Mouse (Mus musculus): Measurements from ENCODE around the gene Prl. TPM values are rescaled to one million over a fixed set of nuclear protein-coding genes. Genes with fewer than 3 reads are reported as not detected.
A peak's percentile ranks its signal among the peaks of the same experiment; 100 is the strongest.
"Not testable (repeated sequence)": the region's sequence is repeated elsewhere in the genome, so short reads cannot be mapped to it uniquely, and the experiment has no call there.

Prl gene
- not detected in 2 replicates for polyA plus RNA-seq (2016; fragmentation: Nextera tagmentation; extraction: Ambion mirVana)

GRCm38 (mm10) chr13:27057270-27057669 lies at the start of gene Prl:
Gene Prl, plus strand, starts transcription at chr13:27057570.
- 92% methylated on average over 1 of the region's 1 CpGs for WGBS
- Histone ChIP-seq H3K27me3 (no peaks in the 10 kb centered on the region), H3K4me3 (no peak within 1 kb of the TSS), H3K36me3 (no peaks in the 10 kb centered on the region), H3K9me3 (no peaks in the 10 kb centered on the region), H3K9ac (no peak within 1 kb of the TSS), H3K4me2 (replicated peaks) (no peak within 1 kb of the TSS), H3K27ac (no peak within 1 kb of the TSS), H3K4me1 (no peaks in the 10 kb centered on the region)
- ATAC-seq (ENCODE audit: insufficient number of reproducible peaks, insufficient read depth, low FRiP score, low TSS enrichment), result no peak

DNA sequence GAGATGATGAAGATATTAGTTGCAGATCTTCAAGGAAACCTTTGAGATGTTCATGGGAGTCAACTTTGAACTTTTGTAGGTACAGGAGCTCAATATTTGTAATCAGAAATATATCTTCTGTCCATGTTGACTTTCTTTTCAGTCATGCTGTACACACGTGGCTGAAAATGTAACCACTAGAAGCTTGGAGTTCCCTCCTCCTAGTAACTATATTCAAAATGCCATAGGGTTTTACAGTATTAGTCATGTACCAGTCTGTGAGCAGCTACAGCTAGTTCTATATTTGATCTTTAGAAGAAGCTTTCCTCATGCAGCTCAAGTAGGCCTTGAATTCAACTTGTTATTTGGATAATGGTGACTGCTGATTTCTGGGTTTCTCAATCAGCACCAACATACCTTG lies 30.8 kb upstream of the Prl start:
- H3K27ac ChIP-seq, result no peak overlapping the region
- WGBS, result 82% methylated on average over 1 of the region's 1 CpGs

GRCm38 (mm10) chr13:27027376-27027775 lies 30.0 kb upstream of the Prl start:
- Histone ChIP-seq H3K36me3 (no peaks in the 10 kb centered on the region), H3K9ac (no peak overlapping the region), H3K4me3 (no peak overlapping the region), H3K4me1 (peaks cover 8% of the 10 kb centered on the region), H3K27ac (no peak overlapping the region), H3K9me3 (no peaks in the 10 kb centered on the region), H3K27me3 (no peaks in the 10 kb centered on the region), H3K4me2 (replicated peaks) (no peak overlapping the region)
- no peak for ATAC-seq (ENCODE audit: insufficient number of reproducible peaks, insufficient read depth, low FRiP score, low TSS enrichment)
- WGBS, result 97% methylated on average over 1 of the region's 1 CpGs

More for the DNA sequence above, 30.8 kb upstream of the Prl start:
- peaks cover 2% of the 10 kb centered on the region for H3K4me1 ChIP-seq
- ATAC-seq (ENCODE audit: insufficient number of reproducible peaks, insufficient read depth, low FRiP score, low TSS enrichment), result no peak
- H3K27me3 ChIP-seq, result no peaks in the 10 kb centered on the region
- no peaks in the 10 kb centered on the region for H3K9me3 ChIP-seq
- H3K4me3 ChIP-seq, result no peak overlapping the region
- no peaks in the 10 kb centered on the region for H3K36me3 ChIP-seq
- no peak overlapping the region for H3K4me2 ChIP-seq (replicated peaks)
- H3K9ac ChIP-seq, result no peak overlapping the region

GRCm38 (mm10) chr13:27028501-27029240 lies 28.7 kb upstream of the Prl start:
- ATAC-seq (ENCODE audit: insufficient number of reproducible peaks, insufficient read depth, low FRiP score, low TSS enrichment), result no peak
- Histone ChIP-seq H3K4me2 (replicated peaks) (no peak overlapping the region), H3K4me1 (peaks cover 9% of the 10 kb centered on the region), H3K27ac (no peak overlapping the region), H3K4me3 (no peak overlapping the region), H3K27me3 (no peaks in the 10 kb centered on the region), H3K9me3 (no peaks in the 10 kb centered on the region), H3K36me3 (no peaks in the 10 kb centered on the region), H3K9ac (no peak overlapping the region)
- WGBS, result 83% methylated on average over 2 of the region's 2 CpGs

DNA sequence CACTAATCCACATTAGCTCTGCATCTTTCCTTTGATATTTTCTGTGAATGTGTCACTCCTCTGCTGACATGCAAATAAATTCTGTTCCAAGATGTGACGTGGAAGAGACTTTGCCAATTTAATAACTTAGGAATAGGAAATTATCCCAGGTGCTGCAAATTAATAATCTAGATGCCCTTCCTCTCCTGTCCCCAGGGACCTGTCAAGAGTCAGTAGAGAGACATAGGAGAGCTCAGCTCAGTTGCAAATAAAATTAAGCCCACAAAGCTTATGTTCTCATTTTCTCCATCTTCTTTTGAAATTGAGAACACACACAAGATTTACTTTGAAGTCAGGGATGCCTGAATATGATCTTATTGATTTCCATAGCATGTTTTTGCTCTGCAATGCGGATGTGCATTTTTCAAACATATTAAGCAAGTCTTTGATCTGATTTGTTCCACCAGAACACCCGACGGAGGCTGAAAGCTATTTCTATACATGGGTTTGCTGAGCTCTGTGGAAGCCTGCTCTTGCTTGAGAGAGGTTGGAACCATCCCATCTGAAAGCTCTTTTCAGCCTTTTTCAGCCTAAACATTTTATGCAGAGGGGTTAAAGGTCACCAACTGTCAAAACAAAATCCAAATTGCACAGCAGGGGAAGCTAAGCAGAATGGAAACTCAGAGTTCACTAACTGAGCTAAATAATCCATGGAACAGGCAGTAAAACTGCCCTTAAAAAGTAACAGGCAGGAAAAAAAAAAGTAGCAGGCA lies 26.1 kb upstream of the Prl start:
- WGBS, result 4% methylated on average over 4 of the region's 4 CpGs
- Histone ChIP-seq H3K4me3 (no peak overlapping the region), H3K36me3 (no peaks in the 10 kb centered on the region), H3K27me3 (no peaks in the 10 kb centered on the region), H3K27ac (peak overlapping the region; percentile 14; the same call in 1 of the 2 replicates), H3K9me3 (no peaks in the 10 kb centered on the region), H3K4me1 (peaks cover 9% of the 10 kb centered on the region), H3K4me2 (replicated peaks) (no peak overlapping the region), H3K9ac (no peak overlapping the region)
- no peak for ATAC-seq (ENCODE audit: insufficient number of reproducible peaks, insufficient read depth, low FRiP score, low TSS enrichment)

GRCm38 (mm10) chr13:27031853-27032240 lies 25.5 kb upstream of the Prl start:
- no peak for ATAC-seq (ENCODE audit: insufficient number of reproducible peaks, insufficient read depth, low FRiP score, low TSS enrichment)
- no peak overlapping the region for H3K4me2 ChIP-seq (replicated peaks)
- no peaks in the 10 kb centered on the region for H3K9me3 ChIP-seq
- H3K9ac ChIP-seq, result no peak overlapping the region
- H3K27ac ChIP-seq, result peak overlapping the region; percentile 50; the same call in 1 of the 2 replicates
- 36% methylated on average over 1 of the region's 1 CpGs for WGBS
- H3K4me1 ChIP-seq, result peaks cover 9% of the 10 kb centered on the region
- no peaks in the 10 kb centered on the region for H3K36me3 ChIP-seq
- H3K27me3 ChIP-seq, result no peaks in the 10 kb centered on the region
- H3K4me3 ChIP-seq, result no peak overlapping the region

DNA sequence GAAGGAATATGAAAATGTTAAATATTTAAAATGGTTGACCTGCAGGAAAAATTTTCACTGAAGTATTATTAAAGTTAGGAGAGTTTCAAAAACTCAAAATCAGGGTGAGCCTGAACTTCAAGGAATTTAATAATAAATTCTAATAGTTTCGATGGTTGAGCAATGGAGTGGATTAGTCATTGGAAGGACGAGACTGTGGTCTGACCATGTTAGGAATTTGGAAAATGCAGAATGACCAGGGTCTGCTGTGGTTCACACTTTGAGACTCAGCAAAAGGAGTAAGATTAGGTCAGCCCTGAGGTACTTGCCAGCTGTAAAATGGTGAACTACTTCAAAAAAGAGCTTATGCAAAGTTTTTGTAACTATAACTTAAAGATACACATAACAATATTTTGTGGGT lies 24.4 kb upstream of the Prl start:
- 88% methylated on average over 2 of the region's 2 CpGs for WGBS
- no peaks in the 10 kb centered on the region for H3K36me3 ChIP-seq
- no peak overlapping the region for H3K4me3 ChIP-seq
- no peaks in the 10 kb centered on the region for H3K27me3 ChIP-seq
- H3K9ac ChIP-seq, result no peak overlapping the region
- no peaks in the 10 kb centered on the region for H3K9me3 ChIP-seq
- H3K4me2 ChIP-seq (replicated peaks), result no peak overlapping the region
- no peak for ATAC-seq (ENCODE audit: insufficient number of reproducible peaks, insufficient read depth, low FRiP score, low TSS enrichment)
- H3K27ac ChIP-seq, result no peak overlapping the region
- peaks cover 9% of the 10 kb centered on the region for H3K4me1 ChIP-seq

DNA sequence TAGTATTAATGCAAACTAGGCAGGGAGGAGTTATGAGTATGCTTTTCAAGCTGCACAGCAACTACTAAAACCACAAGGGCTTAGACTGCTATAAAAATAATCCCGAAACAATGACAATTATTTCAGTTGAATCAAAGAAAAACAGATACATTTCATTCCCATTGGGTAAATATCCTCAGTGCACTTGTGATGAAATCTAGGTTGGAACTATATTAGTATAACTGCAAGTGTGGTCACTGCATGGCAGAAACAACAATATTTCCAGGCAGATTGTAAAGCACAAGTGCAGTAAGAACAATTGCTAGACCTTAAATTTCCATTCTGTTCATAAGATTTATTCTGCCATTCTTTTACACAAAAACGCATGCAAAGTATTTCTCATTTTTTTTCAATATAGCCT lies 15.2 kb upstream of the Prl start:
- H3K27ac ChIP-seq, result no peak overlapping the region
- no peaks in the 10 kb centered on the region for H3K27me3 ChIP-seq
- 89% methylated on average over 2 of the region's 2 CpGs for WGBS
- no peaks in the 10 kb centered on the region for H3K9me3 ChIP-seq
- H3K4me1 ChIP-seq, result no peaks in the 10 kb centered on the region
- H3K36me3 ChIP-seq, result no peaks in the 10 kb centered on the region
- ATAC-seq (ENCODE audit: insufficient number of reproducible peaks, insufficient read depth, low FRiP score, low TSS enrichment), result no peak
- H3K9ac ChIP-seq, result no peak overlapping the region
- H3K4me3 ChIP-seq, result no peak overlapping the region
- no peak overlapping the region for H3K4me2 ChIP-seq (replicated peaks)

DNA sequence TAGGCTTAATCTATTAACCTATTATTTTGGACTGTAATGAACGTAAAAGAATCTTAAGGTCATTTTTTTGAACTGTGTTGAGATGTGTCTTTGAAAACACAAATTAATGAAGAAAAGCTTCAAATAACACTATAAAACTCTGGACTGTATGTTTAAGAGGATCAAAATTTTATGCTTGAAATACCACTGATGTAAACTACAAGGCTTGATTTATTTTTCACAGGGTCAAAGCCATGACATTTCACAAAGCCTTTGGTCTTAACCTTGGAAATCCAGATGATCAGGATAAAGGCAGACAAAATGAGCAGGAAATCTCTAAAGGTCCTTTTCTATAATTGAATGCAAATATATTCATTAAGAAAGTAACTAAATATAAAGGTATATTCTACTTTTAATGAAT lies 14.0 kb upstream of the Prl start:
- H3K4me3 ChIP-seq, result no peak overlapping the region
- H3K27ac ChIP-seq, result no peak overlapping the region
- H3K27me3 ChIP-seq, result no peaks in the 10 kb centered on the region
- no peak overlapping the region for H3K9ac ChIP-seq
- no peak for ATAC-seq (ENCODE audit: insufficient number of reproducible peaks, insufficient read depth, low FRiP score, low TSS enrichment)
- 79% methylated on average over 1 of the region's 1 CpGs for WGBS
- no peaks in the 10 kb centered on the region for H3K9me3 ChIP-seq
- H3K4me1 ChIP-seq, result no peaks in the 10 kb centered on the region
- H3K4me2 ChIP-seq (replicated peaks), result no peak overlapping the region
- H3K36me3 ChIP-seq, result no peaks in the 10 kb centered on the region

- 87% methylated on average over 7 of the region's 7 CpGs for WGBS
- no peaks in the 10 kb centered on the region for H3K9me3 ChIP-seq
These were observed 1.8 kb downstream of the Prl start for GRCm38 (mm10) chr13:27059177-27059576.

DNA sequence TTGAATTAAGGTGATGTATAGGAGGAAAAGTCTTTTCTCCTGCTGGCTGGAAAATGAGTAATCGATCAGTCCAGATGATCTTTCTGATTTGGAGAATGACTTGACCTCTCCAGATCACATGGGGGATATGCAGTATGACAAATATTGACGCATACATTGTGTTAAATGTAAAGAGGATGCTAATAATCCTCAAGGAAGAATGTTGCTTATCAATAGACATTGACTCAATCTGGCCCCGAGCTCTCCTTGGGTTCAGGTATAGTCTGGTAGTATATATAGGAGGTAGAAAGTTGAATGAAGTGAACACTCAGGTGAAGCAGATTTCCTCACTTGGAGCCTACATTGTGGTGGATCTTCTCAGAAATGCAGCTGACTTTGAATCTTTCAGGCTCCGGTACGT lies 36.5 kb downstream of the Prl start, which contains the start of gene Prl3d1:
Gene Prl3d1 (plus strand): TSS at position 301 of the 400 bp plus-strand sequence.
- WGBS, result 92% methylated on average over 5 of the region's 5 CpGs
- not testable (repeated sequence) for H3K4me1 ChIP-seq; ATAC-seq (ENCODE audit: insufficient number of reproducible peaks, insufficient read depth, low FRiP score, low TSS enrichment); H3K27me3 ChIP-seq; H3K4me3 ChIP-seq; H3K36me3 ChIP-seq; H3K4me2 ChIP-seq (replicated peaks); H3K27ac ChIP-seq; H3K9me3 ChIP-seq; H3K9ac ChIP-seq

More at GRCm38 (mm10) chr13:27059177-27059576, 1.8 kb downstream of the Prl start:
- no peak for ATAC-seq (ENCODE audit: insufficient number of reproducible peaks, insufficient read depth, low FRiP score, low TSS enrichment)
- no peaks in the 10 kb centered on the region for H3K27me3 ChIP-seq
- H3K4me2 ChIP-seq (replicated peaks), result no peak overlapping the region
- H3K4me1 ChIP-seq, result no peaks in the 10 kb centered on the region
- H3K36me3 ChIP-seq, result no peaks in the 10 kb centered on the region
- no peak overlapping the region for H3K4me3 ChIP-seq
- no peak overlapping the region for H3K27ac ChIP-seq
- no peak overlapping the region for H3K9ac ChIP-seq
